Mouse (Mus musculus) CH12.LX (cell line): ENCODE measurements around the gene Sult6b1. TPM values are rescaled to one million over a fixed set of nuclear protein-coding genes. Genes with fewer than 3 reads are reported as not detected.
A peak's percentile ranks its signal among the peaks of the same experiment; 100 is the strongest.

ENCODE experiments used
- DNase-seq: peaks from one replicate; pipeline ENCODE4 v3.0.0-alpha.2; 2013; ENCODE audit errors: extremely low read depth
- H3K27ac ChIP-seq: 2 replicates; pipeline ENCODE4 v1.5.1; 2012; ENCODE audit warnings: low read depth, mild to moderate bottlenecking, control low read depth, moderate library complexity; ENCODE audit not compliant: insufficient read depth
- H3K27me3 ChIP-seq: replicated peaks from 2 replicates; pipeline ENCODE3; 2012; ENCODE audit warnings: inconsistent platforms
- H3K36me3 ChIP-seq, 2 experiments: replicated peaks in 1 of 2; 2 replicates each; pipeline versions ENCODE3 to v1.6.1; 2012; ENCODE audit warnings: inconsistent platforms in 1 of 2, low read length in 1 of 2, mild to moderate bottlenecking in 1 of 2, mixed read lengths in 1 of 2, moderate library complexity in 1 of 2; ENCODE audit not compliant: control insufficient read depth in 1 of 2, insufficient read depth in 1 of 2
- H3K4me1 ChIP-seq, 2 experiments: 2 replicates each; pipeline ENCODE4 v1.6.1; 2012; ENCODE audit warnings: inconsistent platforms in 1 of 2, moderate library complexity in 1 of 2; ENCODE audit not compliant: insufficient read depth in 2 of 2, control insufficient read depth in 1 of 2
- H3K4me2 ChIP-seq: 2 replicates; pipeline ENCODE4 v1.6.1; 2012; ENCODE audit warnings: low read depth, mild to moderate bottlenecking, control low read depth; ENCODE audit not compliant: poor library complexity, insufficient read depth, severe bottlenecking
- H3K4me3 ChIP-seq, 3 experiments: fragments of 150-350 bp in 1 of 3; sonication (generic) in 1 of 3; replicated peaks in 1 of 3; 2 replicates each; pipeline versions ENCODE3 to v1.5.1; 2011 to 2012; ENCODE audit warnings: low read depth in 2 of 3, low read length in 2 of 3, mild to moderate bottlenecking in 2 of 3, moderate library complexity in 2 of 3, control low read depth in 1 of 3, improper control_type of control experiment in 1 of 3, inconsistent platforms in 1 of 3, mixed read lengths in 1 of 3; ENCODE audit not compliant: poor library complexity in 1 of 3
- H3K79me2 ChIP-seq: replicated peaks from 2 replicates; pipeline ENCODE4 v1.6.1; 2012; ENCODE audit warnings: mild to moderate bottlenecking, moderate library complexity; ENCODE audit not compliant: control insufficient read depth, poor library complexity, insufficient read depth, severe bottlenecking; ENCODE audit errors: extremely low read depth
- H3K9ac ChIP-seq: 2 replicates; pipeline ENCODE4 v1.6.1; 2012; ENCODE audit warnings: low read depth, mild to moderate bottlenecking, control low read depth, moderate library complexity; ENCODE audit not compliant: insufficient read depth
- H3K9me3 ChIP-seq: replicated peaks from 2 replicates; pipeline ENCODE3; 2012; ENCODE audit warnings: low read length, inconsistent platforms, mixed read lengths
- BHLHE40 ChIP-seq: IDR thresholded peaks from 2 replicates; pipeline ENCODE4 v1.6.1; 2011; ENCODE audit warnings: mild to moderate bottlenecking, low read depth, low read length, improper control_type of control experiment
- ELF1 ChIP-seq: IDR thresholded peaks from 2 replicates; pipeline ENCODE4 v1.6.1; 2014; ENCODE audit warnings: low read depth, mild to moderate bottlenecking, inconsistent platforms, low read length, improper control_type of control experiment
- IRF4 ChIP-seq: IDR thresholded peaks from 2 replicates; pipeline ENCODE4 v1.6.1; 2014; ENCODE audit warnings: low read depth, mild to moderate bottlenecking, inconsistent platforms, low read length, improper control_type of control experiment
- JUND ChIP-seq: conservative IDR thresholded peaks from 2 replicates; pipeline ENCODE4 v1.6.1; 2011; ENCODE audit warnings: low read depth, low read length, improper control_type of control experiment
- KAT2A ChIP-seq: IDR thresholded peaks from 2 replicates; pipeline ENCODE4 v1.6.1; 2012; ENCODE audit warnings: low read length, improper control_type of control experiment, inconsistent platforms; ENCODE audit not compliant: insufficient replicate concordance
- MAZ ChIP-seq: IDR thresholded peaks from 2 replicates; pipeline ENCODE4 v1.6.1; 2012; ENCODE audit warnings: low read depth, mild to moderate bottlenecking, inconsistent platforms, low read length, improper control_type of control experiment, moderate library complexity
- MYC ChIP-seq: IDR thresholded peaks from 2 replicates; pipeline ENCODE4 v1.6.1; 2011; ENCODE audit warnings: low read depth, mild to moderate bottlenecking, improper control_type of control experiment, low read length
- PAX5 ChIP-seq: IDR thresholded peaks from 2 replicates; pipeline ENCODE4 v1.6.1; 2012; ENCODE audit warnings: low read length, inconsistent platforms, mixed read lengths
- RAD21 ChIP-seq: IDR thresholded peaks from 2 replicates; pipeline ENCODE4 v1.6.1; 2011; ENCODE audit warnings: low read depth, mild to moderate bottlenecking, low read length, improper control_type of control experiment, moderate library complexity
- ZKSCAN1 ChIP-seq: IDR thresholded peaks from 2 replicates; pipeline ENCODE4 v1.6.1; 2012; ENCODE audit warnings: low read depth, inconsistent platforms, low read length, improper control_type of control experiment, borderline replicate concordance
- ZNF384 ChIP-seq: IDR thresholded peaks from 2 replicates; pipeline ENCODE4 v1.6.1; 2012; ENCODE audit warnings: low read depth, low read length, improper control_type of control experiment, inconsistent platforms
- dilution Hi-C: fragments of 300-500 bp; cut with MboI; formaldehyde crosslinking; loops from 2 replicates; pipeline ENCODE4 v1.14.3; 2020; ENCODE audit warnings: low sequenced_read_pairs; ENCODE audit not compliant: extremely low pct_unique_long_range_greater_than_20kb, extremely low pct_ligation_motif_present
- in situ Hi-C: fragments of 300-500 bp; cut with MboI; formaldehyde crosslinking; loops from 3 replicates; pipeline ENCODE4 v1.14.3; 2019; ENCODE audit warnings: low sequenced_read_pairs, low pct_ligation_motif_present, low pct_unique_long_range_greater_than_20kb, mixed read lengths
- polyA plus RNA-seq: library from polyadenylated mRNA; unstranded; fragments of >175 nt; gene quantifications from 2 replicates; pipeline ENCODE4 v1.2.1, GENCODE M21; 2012; ENCODE audit warnings: low read depth; ENCODE audit not compliant: insufficient read length
- total RNA-seq, 2 experiments: library from RNA; depleted of rRNA; stranded (reverse); fragments of 300-350 nt in 1 of 2; fragments of >200 nt in 1 of 2; gene quantifications; 2 replicates each; pipeline ENCODE4 v1.2.3; 2012 to 2014

The Sult6b1 gene
- total and polyA plus RNA-seq, 3 experiments = 0.34 to 0.46 TPM; not detected in 1

- peaks cover 12% of the 10 kb centered on the region; the same call in 1 of the 2 replicates for H3K79me2 ChIP-seq
- in situ Hi-C loops (loop anchor here (5.0 kb wide), 1 partner anchor 35 kb away; the partner anchor contains the start of gene Cebpzos), dilution Hi-C loops (no loop called here)
- peaks cover 9% of the 10 kb centered on the region for H3K9me3 ChIP-seq
- peaks cover 17 to 58% of the 10 kb centered on the region in 2 experiments for H3K36me3 ChIP-seq
- peak overlapping the region; percentile 59 to 98 (median 80) for H3K4me3 ChIP-seq
- peak; percentile 40 for DNase-seq
- peak overlapping the region; percentile 89 for H3K9ac ChIP-seq
- H3K4me2 ChIP-seq = peak overlapping the region; percentile 81
- H3K4me1 ChIP-seq = peaks cover 6 to 22% of the 10 kb centered on the region in 2 experiments
- no peaks in the 10 kb centered on the region for H3K27me3 ChIP-seq
- H3K27ac ChIP-seq = no peak overlapping the region
- TF ChIP-seq IRF4 (no peak), BHLHE40 (no peak), ELF1 (peak; percentile 76), ZKSCAN1 (no peak), MAZ (0 out of 2 replicates have a peak, but pooled peaks have one; percentile 23), JUND (no peak), RAD21 (no peak)
These were observed 24.9 kb downstream of the Sult6b1 start for GRCm38 (mm10) chr17:78881878-78882304.

- no peaks in the 10 kb centered on the region for H3K4me1 ChIP-seq
- H3K4me2 ChIP-seq = no peak overlapping the region
- H3K9me3 ChIP-seq = no peaks in the 10 kb centered on the region
- H3K27ac ChIP-seq = no peak overlapping the region
- no peak overlapping the region for H3K4me3 ChIP-seq
- TF ChIP-seq ZNF384 (no peak), ZKSCAN1 (no peak), PAX5 (no peak), KAT2A (no peak)
- H3K9ac ChIP-seq = no peak overlapping the region
- H3K36me3 ChIP-seq = peaks cover 39 to 85% of the 10 kb centered on the region in 2 experiments
- in situ Hi-C loops = no loop called here
- dilution Hi-C loops = no loop called here
- no peak for DNase-seq
- H3K79me2 ChIP-seq = no peaks in the 10 kb centered on the region
- no peaks in the 10 kb centered on the region for H3K27me3 ChIP-seq
These were observed 32.9 kb downstream of the Sult6b1 start for GRCm38 (mm10) chr17:78873886-78874285.

GRCm38 (mm10) chr17:78856243-78856642 lies 50.5 kb downstream of the Sult6b1 start:
- Histone ChIP-seq H3K79me2 (no peaks in the 10 kb centered on the region), H3K9me3 (no peaks in the 10 kb centered on the region), H3K4me2 (no peak overlapping the region), H3K27ac (no peak overlapping the region), H3K4me3 (no peak overlapping the region), H3K4me1 (no peaks in the 10 kb centered on the region), H3K27me3 (no peaks in the 10 kb centered on the region), H3K9ac (no peak overlapping the region), H3K36me3 (peaks cover 45 to 82% of the 10 kb centered on the region in 2 experiments)
- dilution Hi-C loops = no loop called here
- DNase-seq = no peak
- no peak for TF ChIP-seq MYC
- in situ Hi-C loops = no loop called here
